Mouse (Mus musculus) neural tube, embryonic 14.5 days (tissue): ENCODE results near the gene 6430571L13Rik. TPM values are rescaled to one million over a fixed set of nuclear protein-coding genes. Genes with fewer than 3 reads are reported as not detected.

Source experiments
- ATAC-seq: fragments of 200-750 bp; cut with Nextera tagmentation; 2 replicates; pipeline ENCODE4 v1.8.0; 2017; ENCODE audit warnings: low read depth, mild to moderate bottlenecking, moderate TSS enrichment, moderate library complexity
- H3K27ac ChIP-seq: fragments of 300-500 bp; sonication (generic); 2 replicates; pipeline ENCODE4 v1.5.1; 2014; ENCODE audit warnings: low read depth, mild to moderate bottlenecking, control low read depth, low read length, moderate library complexity, mixed read lengths
- H3K27me3 ChIP-seq: fragments of 300-500 bp; sonication (generic); 2 replicates; pipeline ENCODE4 v1.6.1; 2014; ENCODE audit warnings: low read length; ENCODE audit not compliant: control insufficient read depth, insufficient read depth
- H3K36me3 ChIP-seq: fragments of 300-500 bp; sonication (generic); 2 replicates; pipeline ENCODE4 v1.6.1; 2014; ENCODE audit warnings: low read length, mixed read lengths; ENCODE audit not compliant: control insufficient read depth, insufficient read depth
- H3K4me1 ChIP-seq: fragments of 300-500 bp; sonication (generic); 2 replicates; pipeline ENCODE4 v1.6.1; 2014; ENCODE audit warnings: low read length; ENCODE audit not compliant: control insufficient read depth, insufficient read depth
- H3K4me2 ChIP-seq: fragments of 300-500 bp; sonication (generic); 2 replicates; pipeline ENCODE4 v1.6.1; 2014; ENCODE audit warnings: mild to moderate bottlenecking, low read depth, low read length, control low read depth
- H3K4me3 ChIP-seq: fragments of 300-500 bp; sonication (generic); 2 replicates; pipeline ENCODE4 v1.5.1; 2014; ENCODE audit warnings: low read depth, low read length, control low read depth, mixed read lengths
- H3K9ac ChIP-seq: fragments of 300-500 bp; sonication (generic); replicated peaks from 2 replicates; pipeline ENCODE4 v1.6.1; 2014; ENCODE audit warnings: low read depth, mild to moderate bottlenecking, control low read depth, low read length, mixed read lengths
- H3K9me3 ChIP-seq: fragments of 300-500 bp; sonication (generic); 2 replicates; pipeline ENCODE4 v1.6.1; 2016; ENCODE audit warnings: low read length; ENCODE audit not compliant: control insufficient read depth
- WGBS: fragments of 180-500 bp; shearing (Covaris S2); extraction: QIAGEN DNeasy Blood & Tissue Kit; methylation state at CpG from one replicate; pipeline ENCODE4 v1.1.7; 2014; 5-methylcytosine and 5-hydroxymethylcytosine counted together
- polyA plus RNA-seq: library from polyadenylated mRNA; unstranded; fragments of >200 nt; fragmentation: Nextera tagmentation; extraction: Ambion mirVana; gene quantifications from 2 replicates; pipeline ENCODE4 v1.2.1, GENCODE M21; 2014

6430571L13Rik gene
- polyA plus RNA-seq, 1 experiment from 2014 or later, result 4.3 TPM

- no peaks in the 10 kb centered on the region for H3K9me3 ChIP-seq
- H3K4me2 ChIP-seq, result peak within 1 kb of the TSS; percentile 80
- ATAC-seq, result peak; percentile 64
- H3K4me1 ChIP-seq, result peaks cover 14% of the 10 kb centered on the region
- WGBS, result 1% methylated on average over 44 of the region's 54 CpGs
- peak within 1 kb of the TSS; percentile 87 for H3K27ac ChIP-seq
- H3K27me3 ChIP-seq, result peaks cover 8% of the 10 kb centered on the region
- H3K36me3 ChIP-seq, result no peaks in the 10 kb centered on the region
- peak within 1 kb of the TSS; percentile 84 for H3K4me3 ChIP-seq
- H3K9ac ChIP-seq, result peak within 1 kb of the TSS; percentile 91
Measured at GRCm38 (mm10) chr9:107399491-107399971, 59.1 kb downstream of the 6430571L13Rik start, which contains the start of gene Cacna2d2. Gene Cacna2d2 (plus strand): TSS chr9:107399612.

GRCm38 (mm10) chr9:107400060-107400511, 59.7 kb downstream of the 6430571L13Rik start:
- ATAC-seq, result peak; percentile 52
- WGBS, result under 1% methylated on average over 44 of the region's 45 CpGs
- peaks cover 14% of the 10 kb centered on the region for H3K4me1 ChIP-seq

GRCm38 (mm10) chr9:107400666-107401285, 60.4 kb downstream of the 6430571L13Rik start:
- Histone ChIP-seq H3K9ac (peak overlapping the region; percentile 91), H3K9me3 (no peaks in the 10 kb centered on the region), H3K36me3 (no peaks in the 10 kb centered on the region), H3K4me3 (peak overlapping the region; percentile 84), H3K4me1 (peaks cover 14% of the 10 kb centered on the region), H3K4me2 (peak overlapping the region; percentile 80), H3K27ac (no peak overlapping the region; the same call in 1 of the 2 replicates), H3K27me3 (peaks cover 8% of the 10 kb centered on the region)
- 15% methylated on average over 13 of the region's 13 CpGs for WGBS
- no peak for ATAC-seq

More at GRCm38 (mm10) chr9:107400060-107400511, 59.7 kb downstream of the 6430571L13Rik start:
- H3K4me2 ChIP-seq, result peak overlapping the region; percentile 80
- H3K36me3 ChIP-seq, result no peaks in the 10 kb centered on the region
- no peaks in the 10 kb centered on the region for H3K9me3 ChIP-seq
- peak overlapping the region; percentile 91 for H3K9ac ChIP-seq
- peaks cover 8% of the 10 kb centered on the region for H3K27me3 ChIP-seq
- peak overlapping the region; percentile 84 for H3K4me3 ChIP-seq
- peak overlapping the region; percentile 87 for H3K27ac ChIP-seq

Other genes starting within 250 kb of the 6430571L13Rik start
- gene Dock3, start 108.7 kb upstream of the 6430571L13Rik start, polyA plus RNA-seq, result 31.5 and 35.4 TPM in 2 replicates
- gene Mapkapk3, start 50.7 kb upstream of the 6430571L13Rik start, polyA plus RNA-seq, result 2.1 and 2.2 TPM in 2 replicates
- gene Cish, start 44.6 kb upstream of the 6430571L13Rik start, polyA plus RNA-seq, result 5.4 and 7.7 TPM in 2 replicates
- 15.8 and 20.1 TPM in 2 replicates for gene Hemk1, start 2.3 kb upstream of the 6430571L13Rik start, polyA plus RNA-seq
- 7.1 and 10.6 TPM in 2 replicates for gene Cacna2d2, start 59.0 kb downstream of the 6430571L13Rik start, polyA plus RNA-seq
- 47.7 and 48.7 TPM in 2 replicates for gene Tmem115, start 193.3 kb downstream of the 6430571L13Rik start, polyA plus RNA-seq
- gene Cyb561d2, start 201.6 kb downstream of the 6430571L13Rik start, polyA plus RNA-seq, result 42.2 and 46.7 TPM in 2 replicates
- 71.5 and 74.9 TPM in 2 replicates for gene Nprl2, start 201.6 kb downstream of the 6430571L13Rik start, polyA plus RNA-seq
- gene Zmynd10, start 206.7 kb downstream of the 6430571L13Rik start, polyA plus RNA-seq, result 1.2 and 2.0 TPM in 2 replicates
- 34.1 and 34.9 TPM in 2 replicates for gene Rassf1, start 211.0 kb downstream of the 6430571L13Rik start, polyA plus RNA-seq
- 111 and 126 TPM in 2 replicates for gene Tusc2, start 222.7 kb downstream of the 6430571L13Rik start, polyA plus RNA-seq
- 60.3 and 70.0 TPM in 2 replicates for gene Hyal2, start 227.3 kb downstream of the 6430571L13Rik start, polyA plus RNA-seq
- 3.1 and 4.7 TPM in 2 replicates for gene Hyal1, start 236.3 kb downstream of the 6430571L13Rik start, polyA plus RNA-seq
- gene Naa80, start 238.3 kb downstream of the 6430571L13Rik start, polyA plus RNA-seq, result 13.3 and 15.6 TPM in 2 replicates
- 1.5 and 2.1 TPM in 2 replicates for gene Hyal3, start 240.2 kb downstream of the 6430571L13Rik start, polyA plus RNA-seq
- 15.0 and 17.8 TPM in 2 replicates for gene Ifrd2, start 247.0 kb downstream of the 6430571L13Rik start, polyA plus RNA-seq